Mouse (Mus musculus): ENCODE measurements around the gene Trim30c. TPM values are rescaled to one million over a fixed set of nuclear protein-coding genes. Genes with fewer than 3 reads are reported as not detected.
A peak's percentile ranks its signal among the peaks of the same experiment; 100 is the strongest.
"Not testable (repeated sequence)": the region's sequence is repeated elsewhere in the genome, so short reads cannot be mapped to it uniquely, and the experiment has no call there.

Gene Trim30c
- total RNA-seq (2021): not detected

DNA sequence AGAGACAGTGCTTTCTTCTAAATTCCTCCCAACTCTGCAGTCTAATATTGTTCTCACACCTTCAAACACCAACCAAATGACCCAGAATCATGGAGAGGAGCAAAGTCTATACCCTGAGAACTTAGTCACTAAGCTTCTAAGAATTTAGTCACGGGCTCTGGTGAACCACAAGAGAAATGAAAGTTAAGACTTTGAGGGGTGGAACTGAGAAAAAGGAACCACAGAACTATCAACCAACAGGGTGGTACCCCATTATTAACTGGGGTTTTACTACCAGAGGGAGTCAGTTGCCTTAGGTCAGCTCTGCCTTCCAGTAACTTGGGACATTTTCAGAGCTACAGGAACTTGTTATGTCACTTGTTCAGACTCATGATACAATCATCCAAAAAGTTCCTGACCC is at the start of gene Trim30c:
Trim30c (minus strand) TSS at position 140 of the 400 bp plus-strand sequence.
- DNase-seq (ENCODE audit: low spot score): no peak
- intact Hi-C loops (cut with DNase I): no loop called here

GRCm38 (mm10) chr7:104445961-104446645 is 45.5 kb upstream of the Trim30c start:
- DNase-seq (ENCODE audit: low spot score): no peak
- intact Hi-C loops (cut with DNase I): loop anchor here (10.0 kb wide), 1 partner anchor 201 kb away; the partner anchor contains the start of gene Trim34a

GRCm38 (mm10) chr7:104404460-104404950 is 3.9 kb upstream of the Trim30c start:
- intact Hi-C loops (cut with DNase I): no loop called here
- DNase-seq (ENCODE audit: low spot score): no peak

- DNase-seq (ENCODE audit: low spot score): no peak
- intact Hi-C loops (cut with DNase I): no loop called here
Measured at GRCm38 (mm10) chr7:104401140-104401539, 503 bp upstream of the Trim30c start.

GRCm38 (mm10) chr7:104398492-104398891 is 2.1 kb downstream of the Trim30c start:
- DNase-seq (ENCODE audit: low spot score): no peak
- intact Hi-C loops (cut with DNase I): no loop called here

DNA sequence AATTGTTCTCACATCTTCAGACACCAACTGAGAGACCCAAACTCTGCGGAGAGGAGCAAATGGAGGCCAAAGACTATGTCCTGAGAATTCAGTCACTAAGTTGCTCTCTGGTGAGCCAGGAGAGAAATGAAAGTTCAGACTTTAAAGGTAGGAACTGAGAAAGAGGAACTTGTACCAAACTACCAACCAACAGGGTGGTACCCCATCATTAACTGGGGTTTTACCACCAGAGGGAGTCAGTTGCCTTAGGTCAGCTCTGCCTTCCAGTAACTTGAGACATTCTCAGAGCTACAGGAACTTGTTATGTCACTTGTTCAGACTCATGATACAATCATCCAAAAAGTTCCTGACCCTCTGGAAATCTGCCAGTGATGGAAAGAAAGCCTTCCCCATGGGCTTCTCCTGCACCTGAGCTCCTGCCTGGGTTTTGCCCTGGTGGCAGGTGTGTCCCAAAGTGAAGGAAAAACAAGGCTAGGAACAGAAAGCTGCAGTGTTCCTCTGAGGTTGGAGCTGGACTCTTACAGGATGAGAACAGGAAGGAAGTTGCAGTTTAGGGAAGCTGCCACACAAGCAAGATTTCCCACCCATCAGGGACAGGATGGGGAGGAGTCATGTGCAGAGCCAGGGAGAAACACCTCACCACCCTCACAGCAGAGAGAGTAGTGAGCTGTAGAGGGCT is 30.8 kb downstream of the Trim30c start, which contains the start of gene Trim30b:
Trim30b (minus strand) TSS at position 149 of the 679 bp plus-strand sequence.
- peak; percentile 2 for DNase-seq (ENCODE audit: low spot score)
- intact Hi-C loops (cut with DNase I): no loop called here

DNA sequence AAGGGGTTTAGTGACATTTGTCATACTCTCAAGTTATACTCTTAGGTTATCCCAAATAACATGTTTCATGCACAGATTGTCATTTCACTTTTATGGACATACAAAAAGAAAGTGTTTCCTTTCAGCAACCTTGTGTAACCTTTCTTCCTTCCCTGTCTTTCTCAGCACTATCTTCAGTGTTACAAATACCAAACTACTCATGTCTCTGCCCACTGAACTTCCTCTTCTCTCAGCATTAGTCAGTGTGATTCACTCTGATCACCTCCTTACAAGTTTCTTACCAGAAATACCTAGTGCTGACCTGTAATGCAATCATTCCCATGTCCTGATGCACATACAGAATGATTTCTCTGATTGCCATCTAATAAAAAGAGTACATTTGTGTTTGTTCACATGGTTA is 34.3 kb downstream of the Trim30c start:
- intact Hi-C loops (cut with DNase I): no loop called here

DNA sequence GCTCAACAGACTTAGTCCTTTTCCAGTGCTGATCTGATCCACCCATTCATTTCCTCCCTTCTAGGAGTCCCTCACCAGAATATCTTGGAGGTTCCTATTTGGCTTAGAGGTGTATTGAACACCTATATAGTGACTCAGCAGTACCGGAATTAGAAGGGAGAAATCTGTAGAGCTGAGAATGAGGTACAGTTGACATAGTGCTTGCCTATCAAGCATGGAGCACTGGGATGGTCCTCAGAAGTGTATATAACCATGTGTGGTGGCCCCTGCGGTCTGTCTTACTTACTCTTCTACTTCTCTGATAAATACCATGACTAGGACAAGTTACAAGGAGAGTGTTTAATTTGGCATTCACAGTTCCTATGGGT is 47.1 kb downstream of the Trim30c start:
- intact Hi-C loops (cut with DNase I): loop anchor here (5.0 kb wide), 1 partner anchor 36 kb away; the partner anchor contains the start of gene Trim12a
- DNase-seq (ENCODE audit: low spot score): no peak

More for the DNA sequence above, 34.3 kb downstream of the Trim30c start:
- no peak for DNase-seq (ENCODE audit: low spot score)

DNA sequence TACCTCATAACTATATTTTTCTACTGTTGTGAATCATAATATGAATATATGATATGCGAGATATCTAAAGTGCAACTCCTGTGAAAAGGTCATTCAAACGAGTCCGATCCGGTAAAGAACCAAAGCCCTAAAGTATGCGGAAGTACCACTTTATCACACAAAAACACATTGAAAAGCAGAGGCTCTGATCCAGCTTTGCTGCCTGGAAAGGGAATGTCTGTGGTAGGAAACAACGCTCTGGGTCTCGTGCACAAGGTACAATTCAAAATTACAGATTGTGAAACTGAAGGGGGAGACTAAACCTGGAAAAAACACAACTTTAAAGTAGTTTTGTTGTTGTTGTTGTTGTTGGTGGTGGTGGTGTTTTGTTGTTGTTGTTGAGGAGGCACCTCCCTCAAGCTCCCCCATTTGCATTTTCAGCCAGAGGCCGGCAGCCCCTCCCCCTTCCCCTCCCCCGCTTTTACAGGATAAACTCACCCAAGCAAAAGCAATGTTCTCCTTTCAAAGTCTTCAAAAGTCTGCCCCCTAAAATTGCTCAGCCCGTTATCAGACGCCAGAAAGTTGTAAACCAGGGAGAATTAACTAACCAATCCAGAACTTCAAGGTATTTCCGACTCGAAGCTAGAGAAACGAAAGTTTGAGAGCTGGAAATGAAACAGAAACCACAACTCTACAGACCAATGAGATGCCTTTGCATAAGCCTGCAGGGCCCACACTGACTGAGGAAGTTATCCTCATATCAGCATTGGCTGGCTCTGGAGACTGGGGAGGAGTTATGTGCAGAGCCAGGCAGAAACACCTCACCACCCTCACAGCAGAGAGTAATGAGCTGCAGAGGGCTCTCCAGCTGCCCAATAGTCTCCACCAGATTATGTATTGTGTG is 47.7 kb downstream of the Trim30c start, which contains the start of gene Trim12c:
Trim12c (minus strand) TSS at position 646 of the 883 bp plus-strand sequence.
- DNase-seq (ENCODE audit: low spot score): peak; percentile 69
- intact Hi-C loops (cut with DNase I): loop anchor here (5.0 kb wide), 1 partner anchor 36 kb away; the partner anchor contains the start of gene Trim12a

DNA sequence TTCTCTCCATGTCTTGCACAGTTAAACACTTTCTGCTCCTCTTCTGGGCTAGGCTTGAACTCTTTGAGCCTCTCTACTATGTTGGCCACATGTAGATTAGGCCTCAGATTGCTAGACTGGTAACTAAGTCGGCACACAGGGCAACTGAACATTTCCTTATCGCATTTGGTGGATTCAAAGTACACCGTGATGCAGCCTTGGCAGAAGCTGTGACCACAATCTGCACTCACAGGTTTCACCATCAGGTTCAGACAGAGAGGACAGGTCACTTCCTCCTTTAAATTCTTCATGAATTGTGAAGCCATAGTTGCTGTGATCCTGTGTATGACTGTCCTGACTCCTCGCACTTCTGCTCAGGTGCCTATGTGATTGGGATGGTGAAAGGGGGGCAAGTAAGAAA is 52.6 kb downstream of the Trim30c start:
- DNase-seq (ENCODE audit: low spot score); intact Hi-C loops (cut with DNase I): not testable (repeated sequence)

DNA sequence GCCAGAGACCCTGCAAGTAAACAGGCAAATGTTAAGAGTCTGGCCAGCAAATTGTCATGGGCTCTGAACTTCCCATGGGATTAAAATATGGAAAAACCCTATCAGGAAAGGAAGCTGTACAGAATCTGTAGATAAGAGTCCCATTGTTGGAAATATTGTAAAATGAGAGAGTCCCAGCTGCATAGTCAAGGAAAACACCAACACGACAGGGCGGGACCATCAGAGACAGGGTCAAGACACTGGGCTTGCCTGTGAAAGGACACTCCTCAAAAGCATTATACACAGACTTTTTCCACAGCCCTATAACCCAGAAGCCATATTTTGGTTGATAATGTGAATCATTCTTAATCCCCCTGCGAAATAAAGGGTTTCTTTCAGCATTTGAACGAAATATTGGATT is 59.9 kb downstream of the Trim30c start:
- intact Hi-C loops (cut with DNase I); DNase-seq (ENCODE audit: low spot score): not testable (repeated sequence)

DNA sequence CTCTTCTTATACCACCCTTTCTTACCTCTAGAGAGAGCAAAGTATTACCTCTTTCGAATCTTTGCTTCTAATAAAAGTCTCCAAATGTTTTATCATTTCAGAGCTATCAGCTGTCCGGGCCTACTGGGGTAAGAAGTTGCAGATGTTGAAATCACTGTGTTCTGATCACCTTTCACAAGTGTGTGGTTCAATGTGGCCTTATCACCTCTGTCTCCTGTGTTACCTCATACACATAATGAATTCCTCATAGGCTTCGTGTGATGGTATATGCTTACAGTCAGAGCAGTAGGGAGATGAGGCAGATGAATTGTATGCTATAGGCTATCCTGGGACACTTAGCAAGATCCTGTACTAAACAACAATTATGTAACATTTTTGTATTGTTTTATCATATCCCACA is 65.1 kb downstream of the Trim30c start:
- intact Hi-C loops (cut with DNase I); DNase-seq (ENCODE audit: low spot score): not testable (repeated sequence)

Other genes starting within 250 kb of the Trim30c start
- gene Olfm5, start 236.0 kb downstream of the Trim30c start, total RNA-seq (2021): not detected
- gene Olfr648, start 217.4 kb downstream of the Trim30c start, total RNA-seq (2021): not detected
- not detected for gene Olfr649, start 204.9 kb downstream of the Trim30c start, total RNA-seq (2021)
- under 1 TPM; 0.47 to 0.73 TPM for gene Trim6, start 182.0 kb downstream of the Trim30c start, total RNA-seq (2021)
- gene Trim34a, start 156.4 kb downstream of the Trim30c start, total RNA-seq (2021): 1 to 10 TPM; 3.9 to 4.1 TPM
- gene Trim5, start 112.7 kb downstream of the Trim30c start, total RNA-seq (2021): 1 to 10 TPM; 2.2 to 2.3 TPM
- 1 to 10 TPM; 5.7 to 6.3 TPM for gene Trim12a, start 85.4 kb downstream of the Trim30c start, total RNA-seq (2021)
- under 1 TPM; 0.39 to 0.48 TPM for gene Trim34b, start 71.4 kb downstream of the Trim30c start, total RNA-seq (2021)
- 1 to 10 TPM; 5.0 to 5.2 TPM for gene Trim12c, start 47.5 kb downstream of the Trim30c start, total RNA-seq (2021)
- not detected for gene Trim30b, start 31.0 kb downstream of the Trim30c start, total RNA-seq (2021)
- gene Trim30a, start 64.4 kb upstream of the Trim30c start, total RNA-seq (2021): 1 to 10 TPM; 3.5 to 4.0 TPM
- gene Trim30d, start 107.0 kb upstream of the Trim30c start, total RNA-seq (2021): under 1 TPM; 0.36 to 0.57 TPM
- not detected for gene Olfr651, start 149.3 kb upstream of the Trim30c start, total RNA-seq (2021)
- gene Olfr652, start 160.1 kb upstream of the Trim30c start, total RNA-seq (2021): not detected
- not detected for gene Olfr653, start 176.5 kb upstream of the Trim30c start, total RNA-seq (2021)
- gene Olfr654, start 186.2 kb upstream of the Trim30c start, total RNA-seq (2021): not detected
- gene Olfr655, start 200.9 kb upstream of the Trim30c start, total RNA-seq (2021): not detected
- gene Olfr656, start 213.1 kb upstream of the Trim30c start, total RNA-seq (2021): not detected
- gene Olfr657, start 224.0 kb upstream of the Trim30c start, total RNA-seq (2021): not detected
- gene Olfr658, start 246.5 kb upstream of the Trim30c start, total RNA-seq (2021): not detected

Measured in heart, postnatal 25 days (tissue).